Mouse (Mus musculus): ENCODE results near the gene Wsb2. TPM values are rescaled to one million over a fixed set of nuclear protein-coding genes. Genes with fewer than 3 reads are reported as not detected.
"Not testable (repeated sequence)": the region's sequence is repeated elsewhere in the genome, so short reads cannot be mapped to it uniquely, and the experiment has no call there.

The Wsb2 gene
- polyA plus RNA-seq, 1 experiment from 2014 or later, result 86.8 TPM

DNA sequence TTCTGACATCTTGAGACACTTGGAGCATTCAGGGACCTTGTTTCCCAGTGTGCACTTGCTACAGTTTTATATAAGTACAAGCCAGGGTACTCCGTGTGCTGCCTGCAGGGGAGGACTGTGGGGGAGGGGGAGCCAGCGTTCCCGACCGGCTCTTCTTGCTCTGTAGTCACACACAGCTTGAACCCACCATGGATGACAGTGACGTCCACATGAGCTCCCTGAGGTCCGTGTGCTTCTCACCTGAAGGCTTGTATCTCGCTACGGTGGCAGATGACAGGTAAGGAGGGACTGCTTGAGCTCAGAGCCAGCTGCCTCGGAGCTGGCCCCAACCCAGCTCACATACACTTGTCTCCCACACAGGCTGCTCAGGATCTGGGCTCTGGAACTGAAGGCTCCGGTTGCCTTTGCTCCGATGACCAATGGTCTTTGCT is 19.2 kb downstream of the Wsb2 start:
- 85% methylated on average over 11 of the region's 11 CpGs for WGBS
- no peak for DNase-seq (ENCODE audit: low spot score)
- Histone ChIP-seq H3K9me3 (no peaks in the 10 kb centered on the region), H3K27me3 (ENCODE audit: insufficient read depth, poor library complexity, severe bottlenecking) (no peaks in the 10 kb centered on the region), H3K27ac (no peak overlapping the region), H3K4me1 (replicated peaks) (no peaks in the 10 kb centered on the region), H3K4me3 (no peak overlapping the region), H3K36me3 (peaks cover 100% of the 10 kb centered on the region)

DNA sequence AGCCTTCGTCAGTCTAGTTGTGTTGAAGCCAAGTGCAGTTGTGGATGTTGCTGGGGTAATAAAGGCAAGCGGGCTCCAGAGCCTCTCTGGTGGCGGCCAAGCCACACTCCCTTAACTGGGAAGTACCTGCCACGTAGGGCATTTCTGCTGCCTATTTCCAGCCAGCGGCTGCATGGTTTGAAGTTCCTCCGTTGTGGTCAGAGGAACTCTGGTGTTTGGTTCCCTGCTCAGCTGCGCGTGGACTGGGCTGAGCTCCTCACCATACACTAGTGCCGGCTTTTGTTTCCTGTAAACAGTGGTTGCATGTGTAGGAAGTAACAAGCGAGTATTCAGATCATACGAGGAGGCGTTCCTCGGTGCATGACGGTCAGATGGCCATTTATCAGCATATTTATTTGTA is 20.6 kb downstream of the Wsb2 start:
- not testable (repeated sequence) for H3K27me3 ChIP-seq (ENCODE audit: insufficient read depth, poor library complexity, severe bottlenecking); H3K27ac ChIP-seq; H3K9me3 ChIP-seq; H3K4me1 ChIP-seq (replicated peaks); H3K4me3 ChIP-seq; DNase-seq (ENCODE audit: low spot score)
- H3K36me3 ChIP-seq, result peaks cover 100% of the 10 kb centered on the region
- 94% methylated on average over 14 of the region's 14 CpGs for WGBS

DNA sequence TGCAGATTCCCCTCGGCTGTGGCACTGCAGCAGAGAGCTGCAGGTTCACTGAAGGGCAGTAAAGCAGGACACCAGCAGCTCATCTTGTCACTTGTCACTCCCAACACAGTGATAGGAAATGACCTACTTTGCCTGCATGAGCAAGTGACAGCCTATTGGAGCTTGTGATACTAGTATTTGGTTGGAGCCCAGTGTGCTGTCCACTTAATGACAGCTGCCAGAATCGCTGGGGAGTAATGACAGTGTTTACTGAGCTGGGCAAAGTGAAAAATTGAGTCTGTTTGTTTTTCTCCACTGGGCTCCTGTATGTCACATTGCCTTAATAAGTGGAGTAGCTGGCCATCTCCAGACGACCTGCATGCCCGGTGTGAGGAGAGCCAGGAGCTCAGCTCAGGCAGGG is 23.1 kb downstream of the Wsb2 start:
- DNase-seq (ENCODE audit: low spot score), result no peak
- no peak overlapping the region for H3K4me3 ChIP-seq
- H3K36me3 ChIP-seq, result peaks cover 100% of the 10 kb centered on the region
- H3K27me3 ChIP-seq (ENCODE audit: insufficient read depth, poor library complexity, severe bottlenecking), result no peaks in the 10 kb centered on the region
- no peak overlapping the region for H3K27ac ChIP-seq
- H3K4me1 ChIP-seq (replicated peaks), result 0 out of 2 replicates have a peak, but pooled peaks cover 3% of the 10 kb centered on the region
- 87% methylated on average over 4 of the region's 4 CpGs for WGBS
- H3K9me3 ChIP-seq, result no peaks in the 10 kb centered on the region

DNA sequence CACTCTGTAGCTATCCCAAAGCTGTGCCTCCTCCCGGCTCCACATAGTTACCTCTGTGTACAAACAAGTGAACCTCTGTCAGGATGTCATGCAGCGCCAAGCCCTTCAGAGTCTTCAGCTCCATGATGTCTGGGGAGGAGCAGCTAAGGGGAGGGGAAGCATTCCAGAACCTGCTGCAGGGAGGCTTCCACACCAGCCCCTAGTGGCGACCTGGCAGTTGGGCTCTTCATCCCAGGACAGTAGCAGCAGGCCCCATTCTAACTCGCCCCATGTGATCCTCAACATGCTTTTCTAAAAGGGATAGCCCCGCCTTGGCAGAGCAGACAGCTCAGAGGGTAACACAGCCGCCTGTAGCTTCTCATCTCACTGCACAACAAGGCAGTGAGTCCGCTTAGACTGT is 24.7 kb downstream of the Wsb2 start:
- Histone ChIP-seq H3K4me3 (no peak overlapping the region), H3K27me3 (ENCODE audit: insufficient read depth, poor library complexity, severe bottlenecking) (no peaks in the 10 kb centered on the region), H3K9me3 (no peaks in the 10 kb centered on the region), H3K4me1 (replicated peaks) (0 out of 2 replicates have a peak, but pooled peaks cover 3% of the 10 kb centered on the region), H3K36me3 (peaks cover 99% of the 10 kb centered on the region), H3K27ac (no peak overlapping the region)
- WGBS, result 83% methylated on average over 7 of the region's 7 CpGs
- no peak for DNase-seq (ENCODE audit: low spot score)

DNA sequence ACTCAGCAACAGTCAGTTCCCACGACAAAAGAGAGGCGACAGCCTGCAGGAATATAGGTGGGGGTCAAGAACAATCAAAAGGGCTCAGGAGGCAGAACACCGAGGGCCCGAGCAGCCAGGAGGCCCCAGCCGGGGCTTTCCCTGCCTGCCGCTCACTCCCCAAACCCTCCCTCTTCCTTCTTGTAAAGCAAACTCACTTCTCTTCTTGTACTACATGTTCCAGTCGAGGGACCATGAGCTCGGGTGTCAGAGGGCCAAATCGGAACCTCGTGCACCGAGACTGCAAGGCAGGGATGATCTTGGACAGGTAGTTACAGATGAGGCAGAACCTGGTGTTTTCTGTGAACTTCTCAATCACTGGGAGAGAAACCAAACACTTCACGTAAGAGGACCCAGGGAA is 26.1 kb downstream of the Wsb2 start:
- 75% methylated on average over 12 of the region's 12 CpGs for WGBS
- Histone ChIP-seq H3K36me3 (peaks cover 88% of the 10 kb centered on the region), H3K4me3 (no peak overlapping the region), H3K27me3 (ENCODE audit: insufficient read depth, poor library complexity, severe bottlenecking) (no peaks in the 10 kb centered on the region), H3K4me1 (replicated peaks) (peaks cover 15% of the 10 kb centered on the region), H3K9me3 (no peaks in the 10 kb centered on the region), H3K27ac (no peak overlapping the region)
- DNase-seq (ENCODE audit: low spot score), result no peak

DNA sequence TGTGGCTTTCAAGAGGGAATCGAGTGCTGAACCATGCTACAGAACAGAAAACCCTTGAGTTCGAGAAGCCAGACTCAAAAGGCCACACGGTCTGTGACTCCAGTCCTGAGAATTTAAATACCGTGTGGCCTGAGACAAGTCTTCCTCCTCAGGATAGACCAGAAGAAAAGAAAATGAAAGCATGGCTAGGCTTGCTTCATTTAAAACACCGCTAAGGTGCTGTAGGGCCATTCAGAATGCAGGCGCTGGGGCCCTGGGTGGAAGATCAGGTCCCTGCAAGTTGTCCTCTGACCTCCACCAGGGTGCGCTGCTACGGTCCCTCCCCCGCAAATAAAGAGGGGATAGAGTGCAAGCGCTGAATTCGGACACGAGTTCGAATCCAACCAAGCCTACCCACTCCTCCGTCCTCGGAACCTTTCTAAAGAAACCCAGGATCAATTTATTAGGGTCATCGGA is 31.2 kb downstream of the Wsb2 start:
- no peaks in the 10 kb centered on the region for H3K27me3 ChIP-seq (ENCODE audit: insufficient read depth, poor library complexity, severe bottlenecking)
- peak; percentile 66 for DNase-seq (ENCODE audit: low spot score)
- WGBS, result 14% methylated on average over 16 of the region's 16 CpGs
- peaks cover 24% of the 10 kb centered on the region for H3K4me1 ChIP-seq (replicated peaks)
- H3K27ac ChIP-seq, result peak overlapping the region; percentile 96
- peaks cover 12% of the 10 kb centered on the region for H3K9me3 ChIP-seq
- peak overlapping the region; percentile 88 for H3K4me3 ChIP-seq
- peaks cover 37% of the 10 kb centered on the region for H3K36me3 ChIP-seq

DNA sequence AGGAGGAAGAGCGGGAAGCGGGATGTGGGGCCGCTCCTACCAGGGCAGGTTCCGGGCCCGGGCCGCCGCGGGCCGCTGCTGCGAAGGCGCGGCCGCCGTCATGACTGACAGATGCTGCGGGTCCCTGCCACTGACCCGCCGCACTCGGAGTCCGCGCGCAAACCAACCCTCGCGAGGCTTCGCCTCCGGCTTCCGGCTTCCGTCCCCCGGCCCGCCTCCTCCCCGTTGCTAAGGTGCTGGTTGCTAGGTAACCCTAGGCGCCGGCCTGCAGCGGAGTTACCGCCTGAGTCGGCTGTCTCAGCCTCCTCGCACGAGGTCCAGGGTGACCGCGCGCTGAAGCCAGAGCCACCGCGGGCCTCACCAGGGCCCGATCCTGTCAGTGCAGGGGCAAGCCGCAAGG is 31.8 kb downstream of the Wsb2 start, which contains the start of gene Rfc5:
Rfc5 (minus strand) TSS at position 171 of the 400 bp plus-strand sequence.
- H3K27ac ChIP-seq, result peak within 1 kb of the TSS; percentile 96
- peaks cover 31% of the 10 kb centered on the region for H3K36me3 ChIP-seq
- WGBS, result under 1% methylated on average over 44 of the region's 44 CpGs
- H3K4me1 ChIP-seq (replicated peaks), result peaks cover 24% of the 10 kb centered on the region
- DNase-seq (ENCODE audit: low spot score), result peak; percentile 97
- H3K27me3 ChIP-seq (ENCODE audit: insufficient read depth, poor library complexity, severe bottlenecking), result no peaks in the 10 kb centered on the region
- H3K4me3 ChIP-seq, result peak within 1 kb of the TSS; percentile 88
- peaks cover 15% of the 10 kb centered on the region for H3K9me3 ChIP-seq

DNA sequence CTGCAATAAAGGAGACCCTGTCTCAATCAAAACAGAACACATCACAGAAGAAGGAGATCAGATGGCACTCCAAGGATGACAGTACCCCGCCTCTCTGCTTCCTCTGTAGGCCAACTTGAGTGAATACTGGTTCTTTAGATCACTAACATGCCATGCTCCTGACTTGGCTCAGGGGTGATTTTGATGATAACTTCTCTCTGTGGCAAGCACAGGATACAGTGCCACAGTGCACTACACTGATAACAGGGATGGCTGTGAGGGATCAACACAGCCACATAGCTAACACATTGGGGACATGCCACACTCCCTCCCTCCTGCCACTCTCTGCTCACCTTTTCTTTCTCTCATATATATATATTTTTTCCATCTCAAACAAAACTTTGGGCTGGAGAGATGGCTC is 33.8 kb downstream of the Wsb2 start:
- no peak for DNase-seq (ENCODE audit: low spot score)
- peaks cover 15% of the 10 kb centered on the region for H3K9me3 ChIP-seq
- no peak overlapping the region for H3K27ac ChIP-seq
- no peak overlapping the region for H3K4me3 ChIP-seq
- WGBS, result 93% methylated on average over 1 of the region's 1 CpGs
- peaks cover 24% of the 10 kb centered on the region for H3K4me1 ChIP-seq (replicated peaks)
- H3K36me3 ChIP-seq, result peaks cover 11% of the 10 kb centered on the region
- no peaks in the 10 kb centered on the region for H3K27me3 ChIP-seq (ENCODE audit: insufficient read depth, poor library complexity, severe bottlenecking)

DNA sequence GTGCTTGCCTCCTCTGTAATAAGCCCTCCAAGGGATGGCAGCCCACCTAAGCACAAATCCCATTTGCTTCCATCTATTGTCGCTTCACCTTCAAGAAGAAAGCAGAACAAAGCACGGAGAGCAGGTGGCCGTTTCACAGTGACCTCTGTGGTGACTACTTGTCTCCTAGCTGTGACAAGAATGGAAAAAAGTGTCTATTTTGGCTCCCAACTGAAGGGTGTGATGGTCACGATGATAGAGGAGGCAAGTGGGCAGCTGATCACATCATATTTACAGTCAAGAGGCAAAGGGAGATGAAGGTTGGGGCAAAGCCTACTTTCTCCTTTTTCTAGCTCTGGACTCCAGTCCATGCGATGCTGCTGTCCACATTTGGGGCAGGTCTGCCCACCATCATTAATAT is 38.7 kb downstream of the Wsb2 start:
- Histone ChIP-seq H3K27ac (no peak overlapping the region), H3K9me3 (peaks cover 15% of the 10 kb centered on the region), H3K4me1 (replicated peaks) (peaks cover 16% of the 10 kb centered on the region), H3K27me3 (ENCODE audit: insufficient read depth, poor library complexity, severe bottlenecking) (no peaks in the 10 kb centered on the region), H3K36me3 (no peaks in the 10 kb centered on the region), H3K4me3 (no peak overlapping the region)
- 89% methylated on average over 5 of the region's 5 CpGs for WGBS
- DNase-seq (ENCODE audit: low spot score), result no peak

DNA sequence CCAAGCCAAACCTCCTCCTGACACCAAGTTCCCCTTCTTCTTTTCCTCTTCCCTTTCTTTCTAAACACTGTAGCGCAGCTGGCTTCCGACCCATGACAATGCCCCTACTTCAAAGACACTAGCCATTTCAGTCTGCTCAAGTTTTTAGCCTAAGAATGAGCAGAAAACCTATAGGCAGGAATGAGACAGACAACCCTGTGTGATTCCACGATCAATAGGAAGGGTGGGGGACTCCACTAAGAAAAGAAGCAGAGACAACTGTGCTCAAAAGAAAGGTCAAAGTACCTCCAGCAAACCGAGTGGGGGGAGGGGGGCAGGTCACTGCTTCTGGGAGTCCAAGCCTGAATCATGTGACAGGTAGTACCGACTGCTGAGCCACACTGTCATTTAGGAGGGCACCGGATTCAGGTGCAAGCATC is 39.5 kb downstream of the Wsb2 start:
- 55% methylated on average over 6 of the region's 6 CpGs for WGBS
- H3K4me3 ChIP-seq, result no peak overlapping the region
- H3K27ac ChIP-seq, result no peak overlapping the region
- DNase-seq (ENCODE audit: low spot score), result no peak
- H3K9me3 ChIP-seq, result peaks cover 13% of the 10 kb centered on the region
- no peaks in the 10 kb centered on the region for H3K36me3 ChIP-seq
- no peaks in the 10 kb centered on the region for H3K27me3 ChIP-seq (ENCODE audit: insufficient read depth, poor library complexity, severe bottlenecking)
- peaks cover 16% of the 10 kb centered on the region for H3K4me1 ChIP-seq (replicated peaks)

DNA sequence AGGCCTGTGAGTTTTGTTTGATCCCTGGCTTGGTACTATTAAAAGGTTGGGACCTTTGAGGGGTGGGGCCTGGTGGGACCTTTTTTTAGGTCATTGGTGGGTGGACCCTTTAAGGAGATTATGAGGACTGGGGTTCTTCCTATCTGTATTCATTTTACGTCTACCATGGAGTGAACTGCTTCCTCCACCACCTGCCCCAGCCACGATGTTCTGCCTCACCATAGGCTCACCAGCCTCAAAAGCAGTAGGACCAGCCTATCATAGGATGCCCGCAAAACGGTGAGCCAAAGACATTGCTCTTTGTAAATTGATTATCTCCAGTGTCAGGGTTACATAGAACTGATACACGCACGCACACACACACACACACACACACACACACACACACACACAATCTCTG is 40.3 kb downstream of the Wsb2 start:
- 80% methylated on average over 6 of the region's 6 CpGs for WGBS
- DNase-seq (ENCODE audit: low spot score), result no peak
- no peak overlapping the region for H3K27ac ChIP-seq
- H3K4me3 ChIP-seq, result no peak overlapping the region
- peaks cover 16% of the 10 kb centered on the region for H3K4me1 ChIP-seq (replicated peaks)
- peaks cover 6% of the 10 kb centered on the region for H3K9me3 ChIP-seq
- H3K27me3 ChIP-seq (ENCODE audit: insufficient read depth, poor library complexity, severe bottlenecking), result no peaks in the 10 kb centered on the region
- H3K36me3 ChIP-seq, result no peaks in the 10 kb centered on the region

DNA sequence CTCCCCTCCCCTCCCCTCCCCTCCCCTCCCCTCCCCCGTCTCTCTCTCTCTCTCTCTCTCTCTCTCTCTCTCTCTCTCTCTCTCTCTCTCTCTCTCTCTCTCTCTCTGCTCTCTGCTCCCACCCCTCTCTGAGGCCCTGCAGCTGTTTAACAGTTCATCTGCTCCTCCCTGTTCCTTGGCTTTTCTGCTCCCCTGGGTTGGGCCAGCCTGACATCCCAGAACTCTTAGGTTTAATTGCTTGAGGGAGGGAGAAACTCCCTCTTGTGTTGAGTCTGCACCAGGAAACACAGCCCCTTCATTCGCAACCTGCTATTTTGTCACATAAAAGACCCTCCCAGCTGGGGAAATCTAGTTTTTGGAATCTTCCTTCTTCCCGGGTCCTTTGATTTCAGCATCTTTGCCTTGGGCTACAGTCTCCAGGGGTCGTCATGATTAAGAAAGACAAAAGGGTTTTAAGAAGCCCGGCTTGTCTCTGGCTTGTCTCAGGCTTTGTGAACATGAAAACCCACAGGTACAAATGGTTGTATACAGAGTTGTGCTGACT is 41.0 kb downstream of the Wsb2 start:
- H3K4me3 ChIP-seq, result no peak overlapping the region
- no peak overlapping the region for H3K27ac ChIP-seq
- no peaks in the 10 kb centered on the region for H3K27me3 ChIP-seq (ENCODE audit: insufficient read depth, poor library complexity, severe bottlenecking)
- DNase-seq (ENCODE audit: low spot score), result no peak
- H3K4me1 ChIP-seq (replicated peaks), result peaks cover 16% of the 10 kb centered on the region
- no peaks in the 10 kb centered on the region for H3K36me3 ChIP-seq
- WGBS, result 43% methylated on average over 4 of the region's 5 CpGs
- peaks cover 6% of the 10 kb centered on the region; the same call in 1 of the 2 replicates for H3K9me3 ChIP-seq

DNA sequence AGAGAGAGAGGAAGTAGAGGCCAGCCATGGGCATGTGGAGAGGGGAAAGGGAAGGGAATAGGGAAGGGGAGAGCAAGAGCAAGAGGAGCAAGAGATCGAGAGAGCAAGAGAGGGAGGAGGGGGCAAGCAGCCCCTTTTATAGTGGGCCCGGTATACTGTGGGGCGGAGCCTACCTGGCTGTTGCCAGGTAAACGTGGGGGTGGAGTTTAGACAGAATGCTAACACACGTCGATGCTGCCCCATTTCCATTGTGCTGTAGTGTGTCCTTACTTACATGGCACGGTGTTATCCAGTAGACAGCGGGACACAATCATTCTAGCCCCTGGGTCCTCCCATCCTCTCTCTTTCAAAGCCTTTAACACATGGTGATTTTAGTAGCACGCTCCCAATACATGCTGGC is 42.2 kb downstream of the Wsb2 start:
- no peak overlapping the region for H3K27ac ChIP-seq
- H3K4me3 ChIP-seq, result no peak overlapping the region
- H3K27me3 ChIP-seq (ENCODE audit: insufficient read depth, poor library complexity, severe bottlenecking), result no peaks in the 10 kb centered on the region
- no peak for DNase-seq (ENCODE audit: low spot score)
- 78% methylated on average over 9 of the region's 9 CpGs for WGBS
- H3K4me1 ChIP-seq (replicated peaks), result peaks cover 16% of the 10 kb centered on the region
- no peaks in the 10 kb centered on the region for H3K9me3 ChIP-seq
- no peaks in the 10 kb centered on the region for H3K36me3 ChIP-seq

DNA sequence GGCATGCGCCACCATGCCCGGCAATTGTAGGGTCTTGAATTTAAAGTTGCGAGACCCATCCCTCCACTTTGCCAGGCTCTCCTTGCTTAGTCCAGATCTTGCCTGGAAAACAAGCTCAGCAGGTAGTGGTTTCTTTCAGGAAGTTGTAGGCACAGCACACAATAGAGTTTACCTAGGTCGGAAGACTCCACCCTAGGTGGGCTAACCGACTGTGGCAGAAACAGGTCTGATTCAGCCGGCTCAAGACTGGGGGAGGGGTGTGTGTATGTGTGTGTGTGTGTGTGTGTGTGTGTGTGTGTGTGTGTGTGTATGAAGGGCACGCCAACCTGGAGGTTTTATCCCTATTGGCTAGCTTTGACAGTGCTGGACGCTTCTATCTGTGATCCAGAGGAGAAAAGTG is 46.5 kb downstream of the Wsb2 start:
- Histone ChIP-seq H3K4me1 (replicated peaks) (no peaks in the 10 kb centered on the region), H3K36me3 (no peaks in the 10 kb centered on the region), H3K27me3 (ENCODE audit: insufficient read depth, poor library complexity, severe bottlenecking) (no peaks in the 10 kb centered on the region), H3K4me3 (no peak overlapping the region), H3K9me3 (no peaks in the 10 kb centered on the region), H3K27ac (no peak overlapping the region)
- 85% methylated on average over 8 of the region's 8 CpGs for whole genome bisulfite sequencing
- DNase-seq (ENCODE audit: low spot score), result no peak

Data from hindbrain, embryonic 10.5 days (tissue).